Mouse (Mus musculus) MEL (cell line): ENCODE data around the gene Ipcef1. TPM values are rescaled to one million over a fixed set of nuclear protein-coding genes. Genes with fewer than 3 reads are reported as not detected.

Source experiments
- DNase-seq: peaks from one replicate; pipeline ENCODE4 v3.0.0; 2011; ENCODE audit warnings: low read depth, low spot score
- H3K27ac ChIP-seq: 2 replicates; pipeline ENCODE4 v1.5.1; 2012; ENCODE audit warnings: low read depth, mild to moderate bottlenecking, control low read depth, low read length, moderate library complexity; ENCODE audit not compliant: control insufficient read depth
- H3K27me3 ChIP-seq, 2 experiments: fragments of 150-350 bp in 1 of 2; sonication (generic) in 1 of 2; 2 replicates each; pipeline ENCODE4 v1.6.1; 2012; ENCODE audit warnings: low read length in 2 of 2, mild to moderate bottlenecking in 2 of 2, improper control_type of control experiment in 1 of 2, moderate library complexity in 1 of 2; ENCODE audit not compliant: insufficient read depth in 2 of 2, control insufficient read depth in 1 of 2
- H3K36me3 ChIP-seq, 2 experiments: 2 replicates each; pipeline ENCODE4 v1.6.1; 2012 to 2014; ENCODE audit warnings: low read length in 2 of 2, improper control_type of control experiment in 1 of 2, inconsistent platforms in 1 of 2, mild to moderate bottlenecking in 1 of 2; ENCODE audit not compliant: insufficient read depth in 2 of 2, control insufficient read depth in 1 of 2
- H3K4me1 ChIP-seq, 2 experiments: fragments of 150-350 bp in 1 of 2; sonication (generic) in 1 of 2; 2 replicates each; pipeline ENCODE4 v1.6.1; 2012; ENCODE audit warnings: low read length in 2 of 2, improper control_type of control experiment in 1 of 2, mild to moderate bottlenecking in 1 of 2; ENCODE audit not compliant: insufficient read depth in 2 of 2, control insufficient read depth in 1 of 2
- H3K4me3 ChIP-seq, 2 experiments: fragments of 150-350 bp in 1 of 2; sonication (generic) in 1 of 2; 2 replicates each; pipeline ENCODE4 v1.5.1; 2012; ENCODE audit warnings: low read depth in 2 of 2, low read length in 2 of 2, mild to moderate bottlenecking in 2 of 2, moderate library complexity in 2 of 2, control low read depth in 1 of 2, improper control_type of control experiment in 1 of 2; ENCODE audit not compliant: control insufficient read depth in 1 of 2, insufficient read depth in 1 of 2
- H3K79me2 ChIP-seq: 2 replicates; pipeline ENCODE4 v1.6.1; 2012; ENCODE audit warnings: mild to moderate bottlenecking, low read length, moderate library complexity; ENCODE audit not compliant: control insufficient read depth, poor library complexity, insufficient read depth
- H3K9ac ChIP-seq: 2 replicates; pipeline ENCODE4 v1.6.1; 2012; ENCODE audit warnings: low read depth, mild to moderate bottlenecking, control low read depth, low read length, moderate library complexity; ENCODE audit not compliant: control insufficient read depth, poor library complexity, severe bottlenecking
- H3K9me3 ChIP-seq: fragments of 150-350 bp; sonication (generic); replicated peaks from 2 replicates; pipeline ENCODE4 v1.6.1; 2012; ENCODE audit warnings: mild to moderate bottlenecking, low read length, improper control_type of control experiment, moderate library complexity; ENCODE audit not compliant: insufficient read depth
- CHD1 ChIP-seq: IDR thresholded peaks from 2 replicates; pipeline ENCODE4 v1.6.1; 2012; ENCODE audit warnings: low read depth, mild to moderate bottlenecking, inconsistent platforms, low read length, improper control_type of control experiment
- CHD2 ChIP-seq: IDR thresholded peaks from 2 replicates; pipeline ENCODE4 v1.6.1; 2011; ENCODE audit warnings: low read length, improper control_type of control experiment
- CTCF ChIP-seq, 3 experiments: IDR thresholded peaks in 2 of 3; conservative IDR thresholded peaks in 1 of 3; 2 replicates each; pipeline ENCODE4 v1.5.1; 2011 to 2012; ENCODE audit warnings: low read length in 3 of 3, low read depth in 2 of 3, mild to moderate bottlenecking in 2 of 3, improper control_type of control experiment in 1 of 3, inconsistent platforms in 1 of 3, mixed read lengths in 1 of 3, moderate library complexity in 1 of 3; ENCODE audit not compliant: control insufficient read depth in 1 of 3, insufficient read depth in 1 of 3, poor library complexity in 1 of 3, severe bottlenecking in 1 of 3
- ELF1 ChIP-seq: IDR thresholded peaks from 2 replicates; pipeline ENCODE4 v1.6.1; 2014; ENCODE audit warnings: low read depth, mild to moderate bottlenecking, inconsistent platforms, low read length, improper control_type of control experiment, moderate library complexity
- EP300 ChIP-seq, 2 experiments: IDR thresholded peaks; 2 replicates each; pipeline ENCODE4 v1.6.1; 2011; ENCODE audit warnings: improper control_type of control experiment in 2 of 2, low read length in 2 of 2, low read depth in 1 of 2, mild to moderate bottlenecking in 1 of 2
- ETS1 ChIP-seq: IDR thresholded peaks from 2 replicates; pipeline ENCODE4 v1.6.1; 2012; ENCODE audit warnings: low read depth, mild to moderate bottlenecking, inconsistent platforms, low read length, improper control_type of control experiment, moderate library complexity
- HCFC1 ChIP-seq: IDR thresholded peaks from 2 replicates; pipeline ENCODE4 v1.6.1; 2012; ENCODE audit warnings: low read depth, mild to moderate bottlenecking, inconsistent platforms, low read length, improper control_type of control experiment, moderate library complexity
- MAZ ChIP-seq: IDR thresholded peaks from 2 replicates; pipeline ENCODE4 v1.6.1; 2012; ENCODE audit warnings: low read depth, mild to moderate bottlenecking, inconsistent platforms, low read length, improper control_type of control experiment
- MEF2A ChIP-seq: IDR thresholded peaks from 2 replicates; pipeline ENCODE4 v1.6.1; 2014; ENCODE audit warnings: low read depth, mild to moderate bottlenecking, inconsistent platforms, low read length, improper control_type of control experiment; ENCODE audit not compliant: poor library complexity, insufficient replicate concordance, severe bottlenecking; ENCODE audit errors: extremely low read depth
- MYB ChIP-seq: IDR thresholded peaks from 2 replicates; pipeline ENCODE4 v1.6.1; 2011; ENCODE audit warnings: mild to moderate bottlenecking, low read depth, low read length, improper control_type of control experiment
- NELFE ChIP-seq: IDR thresholded peaks from 2 replicates; pipeline ENCODE4 v1.6.1; 2011; ENCODE audit warnings: low read depth, low read length, improper control_type of control experiment
- NRF1 ChIP-seq: IDR thresholded peaks from 2 replicates; pipeline ENCODE4 v1.6.1; 2014; ENCODE audit warnings: low read depth, mild to moderate bottlenecking, inconsistent platforms, low read length, improper control_type of control experiment, moderate library complexity; ENCODE audit not compliant: poor library complexity, insufficient read depth, severe bottlenecking
- POLR2A ChIP-seq, 2 experiments: IDR thresholded peaks; 2 replicates each; pipeline ENCODE4 v1.6.1; 2011 to 2012; ENCODE audit warnings: low read length in 2 of 2, mild to moderate bottlenecking in 2 of 2, control low read depth in 1 of 2, improper control_type of control experiment in 1 of 2, low read depth in 1 of 2, moderate library complexity in 1 of 2; ENCODE audit not compliant: control insufficient read depth in 1 of 2, insufficient read depth in 1 of 2, poor library complexity in 1 of 2
- SIN3A ChIP-seq: IDR thresholded peaks from 2 replicates; pipeline ENCODE4 v1.6.1; 2012; ENCODE audit warnings: low read length, improper control_type of control experiment, inconsistent platforms
- SMC3 ChIP-seq: IDR thresholded peaks from 2 replicates; pipeline ENCODE4 v1.6.1; 2011; ENCODE audit warnings: low read depth, low read length, improper control_type of control experiment
- TBP ChIP-seq: IDR thresholded peaks from 2 replicates; pipeline ENCODE4 v1.8.0; 2011; ENCODE audit warnings: low read depth, low read length, improper control_type of control experiment
- UBTF ChIP-seq: IDR thresholded peaks from 2 replicates; pipeline ENCODE4 v1.6.1; 2012; ENCODE audit warnings: low read depth, mild to moderate bottlenecking, inconsistent platforms, low read length, improper control_type of control experiment, moderate library complexity, borderline replicate concordance; ENCODE audit not compliant: insufficient read depth
- USF1 ChIP-seq: IDR thresholded peaks from 2 replicates; pipeline ENCODE4 v1.6.1; 2014; ENCODE audit warnings: low read depth, mild to moderate bottlenecking, inconsistent platforms, low read length, improper control_type of control experiment, moderate library complexity
- USF2 ChIP-seq, 2 experiments: IDR thresholded peaks; 2 replicates each; pipeline ENCODE4 v1.6.1; 2011 to 2012; ENCODE audit warnings: improper control_type of control experiment in 2 of 2, low read length in 2 of 2, borderline replicate concordance in 1 of 2, inconsistent platforms in 1 of 2, low read depth in 1 of 2, mild to moderate bottlenecking in 1 of 2; ENCODE audit not compliant: insufficient read depth in 1 of 2
- ZC3H11A ChIP-seq: IDR thresholded peaks from 2 replicates; pipeline ENCODE4 v1.6.1; 2012; ENCODE audit warnings: low read depth, mild to moderate bottlenecking, inconsistent platforms, low read length, improper control_type of control experiment
- ZNF384 ChIP-seq: IDR thresholded peaks from 2 replicates; pipeline ENCODE4 v1.6.1; 2012; ENCODE audit warnings: low read depth, mild to moderate bottlenecking, inconsistent platforms, low read length, improper control_type of control experiment
- polyA plus RNA-seq, 2 experiments: library from polyadenylated mRNA; stranded (reverse) in 1 of 2; unstranded in 1 of 2; fragments of >175 nt in 1 of 2; fragments of >200 nt in 1 of 2; gene quantifications; 2 replicates each; pipeline versions ENCODE4 v1.2.1 to v1.2.4; 2012; ENCODE audit warnings: low replicate concordance in 2 of 2, low read depth in 1 of 2; ENCODE audit not compliant: insufficient read length in 2 of 2, insufficient read depth in 1 of 2, missing spikeins in 1 of 2
- total RNA-seq: library from RNA; depleted of rRNA; stranded (reverse); fragments of 300-350 nt; gene quantifications from 2 replicates; pipeline ENCODE4 v1.2.3, GENCODE M21; 2012

The Ipcef1 gene
- total and polyA plus RNA-seq, 3 experiments: not detected

DNA sequence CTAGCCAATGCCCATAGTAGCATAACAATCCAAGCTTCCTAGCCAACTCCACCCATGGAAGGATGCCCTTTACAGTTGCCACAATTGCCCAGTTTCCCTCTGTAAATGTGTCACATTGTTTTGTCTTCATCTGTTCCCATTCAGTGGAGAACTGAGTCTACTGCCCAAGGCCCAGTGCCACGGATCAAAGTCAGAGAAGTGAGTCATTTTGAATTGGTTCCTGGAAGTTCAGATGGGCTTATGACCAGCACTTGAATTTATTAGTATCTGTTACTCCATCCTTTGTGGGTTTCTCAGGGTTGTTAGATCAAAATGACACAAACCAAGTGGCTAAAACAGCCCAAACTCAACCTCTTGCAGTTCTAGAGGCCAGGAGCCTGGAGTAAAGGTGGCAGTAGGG lies 5.3 kb upstream of the Ipcef1 start:
- no peak for DNase-seq
- TF ChIP-seq ETS1 (no peak), EP300 (IDR thresholded peaks at IDR 0.05; ENCODE audit: low read depth in 1 of 2, low read length in 2 of 2) (no peak), NELFE (no peak), SMC3 (no peak), CTCF (IDR thresholded peaks at IDR 0.05 in 2 of 3, conservative IDR thresholded peaks at IDR 0.05 in 1 of 3; ENCODE audit: control insufficient read depth in 1 of 3, insufficient read depth in 1 of 3, low read depth in 2 of 3, low read length in 3 of 3, poor library complexity in 1 of 3, severe bottlenecking in 1 of 3) (no peak), UBTF (no peak), USF2 (IDR thresholded peaks at IDR 0.05; ENCODE audit: borderline replicate concordance in 1 of 2, insufficient read depth in 1 of 2, low read depth in 1 of 2, low read length in 2 of 2) (no peak), USF1 (no peak), ZC3H11A (no peak), ZNF384 (no peak), POLR2A (IDR thresholded peaks at IDR 0.05; ENCODE audit: control insufficient read depth in 1 of 2, insufficient read depth in 1 of 2, low read depth in 1 of 2, low read length in 2 of 2, poor library complexity in 1 of 2) (no peak), TBP (no peak), HCFC1 (no peak), NRF1 (no peak), CHD2 (no peak), CHD1 (no peak), MAZ (no peak), ELF1 (no peak), MYB (no peak), MEF2A (no peak)
- Histone ChIP-seq H3K4me1 (no peaks in the 10 kb centered on the region), H3K27me3 (no peaks in the 10 kb centered on the region), H3K4me3 (no peak overlapping the region), H3K9ac (no peak overlapping the region), H3K79me2 (no peaks in the 10 kb centered on the region), H3K36me3 (no peaks in the 10 kb centered on the region; a peak in 1 of 4 replicates), H3K9me3 (no peaks in the 10 kb centered on the region), H3K27ac (no peak overlapping the region)

DNA sequence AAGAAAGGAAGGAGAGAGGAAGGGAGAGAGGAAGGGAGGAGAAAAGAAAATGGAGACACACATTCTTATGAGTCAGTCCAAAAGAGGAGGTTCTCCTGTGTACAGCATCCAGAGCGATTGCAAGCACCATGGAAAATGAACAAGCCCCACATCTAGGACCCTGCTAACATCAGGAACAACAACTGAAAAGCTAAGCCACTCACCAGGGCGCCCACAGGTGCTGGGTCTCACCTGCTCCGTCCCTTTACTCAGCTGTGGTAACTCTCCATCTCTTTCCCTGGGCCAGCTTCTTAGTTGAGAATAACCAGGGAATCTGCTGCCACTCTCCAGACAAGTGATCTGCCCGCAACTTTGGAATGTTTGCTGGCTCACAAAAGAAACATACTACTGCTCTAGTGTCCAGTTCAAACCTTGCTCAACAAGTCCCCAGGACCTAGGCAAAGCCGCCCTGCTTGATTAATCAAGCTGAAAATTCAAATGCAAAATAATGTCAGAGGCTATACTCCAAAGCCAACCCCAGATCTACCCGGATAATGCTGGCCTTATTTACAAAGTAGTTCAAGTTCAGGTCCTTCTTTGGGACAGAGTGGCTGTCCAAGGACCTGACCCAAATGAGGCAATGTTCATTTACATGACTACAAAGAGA lies 2.4 kb upstream of the Ipcef1 start:
- no peaks in the 10 kb centered on the region for H3K4me1 ChIP-seq
- TF ChIP-seq SMC3 (no peak), SIN3A (no peak)

More for the DNA sequence above, 2.4 kb upstream of the Ipcef1 start:
- no peak overlapping the region for H3K9ac ChIP-seq
- no peak overlapping the region for H3K27ac ChIP-seq
- H3K27me3 ChIP-seq: no peaks in the 10 kb centered on the region
- no peaks in the 10 kb centered on the region for H3K9me3 ChIP-seq
- no peak for DNase-seq
- no peaks in the 10 kb centered on the region for H3K79me2 ChIP-seq
- no peaks in the 10 kb centered on the region for H3K36me3 ChIP-seq
- no peak overlapping the region for H3K4me3 ChIP-seq
